ENCODE assay signal across 12 mouse cellular contexts in the genomic region with DNA sequence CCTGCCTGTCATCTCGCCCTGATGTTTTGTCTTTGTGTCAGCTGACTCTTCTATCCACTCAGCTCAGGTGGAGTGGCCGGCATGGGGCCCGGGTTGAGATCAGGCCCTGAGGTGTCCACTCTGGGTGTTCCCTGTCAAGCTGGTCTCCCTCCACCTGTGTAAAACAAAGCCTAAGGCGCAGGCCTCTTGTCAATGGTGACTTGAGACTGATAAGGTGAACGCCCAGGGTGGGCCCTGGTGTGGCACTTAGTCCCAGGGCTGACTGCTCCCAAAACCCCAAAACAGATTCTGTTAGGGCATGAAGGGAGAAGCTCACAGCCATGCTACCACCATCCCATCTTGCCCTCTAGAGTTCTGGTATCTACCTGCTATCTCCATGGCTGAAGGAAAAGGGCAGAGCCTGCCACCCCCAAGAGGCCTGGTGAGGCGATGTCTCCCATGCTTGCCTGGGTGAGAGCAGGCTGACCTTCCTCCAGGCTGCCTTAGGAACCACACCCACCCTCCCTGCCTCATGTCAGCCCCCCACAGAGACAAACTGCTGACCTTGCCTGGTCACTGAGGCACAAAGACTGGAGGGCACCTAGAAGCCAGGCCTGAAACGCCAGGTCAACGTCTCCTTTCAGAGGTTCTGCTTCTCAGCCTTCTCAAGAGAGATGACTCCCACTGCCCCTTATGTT. TPM values are rescaled to one million over a fixed set of nuclear protein-coding genes. Genes with fewer than 3 reads are reported as not detected.
DNase-seq lines count a peak whose midpoint lies in the region; ATAC-seq and TF ChIP-seq lines count a peak whose summit lies in the region.
"Had no signal": no experiment of that assay in that cellular context is flagged by ENCODE, and none has a peak within 500 bp of the region (broad histone marks: within the 10 kb centered on the region; RNA-seq: fewer than 3 reads in every experiment).

No protein-coding gene starts in this region.

- H3K27me3 ChIP-seq in erythroblast, embryonic 14.5 days (ENCODE audit: control insufficient read depth): no peaks in the 10 kb centered on the region
- H3K27me3 ChIP-seq in hindbrain, embryonic 10.5 days (ENCODE audit: insufficient read depth, poor library complexity, severe bottlenecking): no peaks in the 10 kb centered on the region
- H3K27me3 ChIP-seq in hindbrain, postnatal 0 days (ENCODE audit: insufficient read depth, low read length): no peaks in the 10 kb centered on the region
- no peaks in the 10 kb centered on the region for H3K27me3 ChIP-seq in liver, embryonic 13.5 days
- H3K27me3 ChIP-seq: neural tube, embryonic 12.5 days had no signal

- H3K4me2 ChIP-seq in hindbrain, postnatal 0 days (ENCODE audit: low read depth, low read length): no peak overlapping the region
- peak overlapping the region; percentile 38 for H3K4me2 ChIP-seq in liver, embryonic 13.5 days
- H3K4me2 ChIP-seq: neural tube, embryonic 12.5 days had no signal

- 82% methylated on average over 8 of the region's 8 CpGs for WGBS in hindbrain, embryonic 10.5 days
- 83% methylated on average over 8 of the region's 8 CpGs for WGBS in hindbrain, postnatal 0 days
- 39% methylated on average over 8 of the region's 8 CpGs for WGBS in liver, embryonic 13.5 days (ENCODE audit: insufficient replicate concordance)

- peak overlapping the region; percentile 6 for H3K4me3 ChIP-seq in erythroblast, embryonic 14.5 days (replicated peaks)
- no peak overlapping the region for H3K4me3 ChIP-seq in hindbrain, embryonic 10.5 days
- H3K4me3 ChIP-seq in hindbrain, postnatal 0 days (ENCODE audit: low read length): no peak overlapping the region
- no peak overlapping the region for H3K4me3 ChIP-seq in brown adipose tissue, adult 24 weeks (ENCODE audit: insufficient read depth, low read depth, low read length)
- H3K4me3 ChIP-seq in liver, embryonic 13.5 days (replicated peaks): no peak overlapping the region
- H3K4me3 ChIP-seq: neural tube, embryonic 12.5 days had no signal

- TF ChIP-seq CTCF in hindbrain, postnatal 0 days (IDR thresholded peaks at IDR 0.05; ENCODE audit: low read depth): no peak

- ATAC-seq in erythroblast, adult 5-6 weeks (replicated peaks; ENCODE audit: low FRiP score, poor library complexity, severe bottlenecking): no peak
- ATAC-seq in hindbrain, postnatal 0 days: no peak
- ATAC-seq in liver, embryonic 13.5 days (ENCODE audit: low read depth): peak; percentile 86
- no peak for ATAC-seq in cerebellum, adult (ENCODE audit: insufficient number of reproducible peaks, low FRiP score, low TSS enrichment)

- no peaks in the 10 kb centered on the region for H3K9me3 ChIP-seq in erythroblast, embryonic 14.5 days (ENCODE audit: control insufficient read depth, low read length)
- H3K9me3 ChIP-seq in hindbrain, embryonic 10.5 days: no peaks in the 10 kb centered on the region
- H3K9me3 ChIP-seq in hindbrain, postnatal 0 days (ENCODE audit: low read length): no peaks in the 10 kb centered on the region
- H3K9me3 ChIP-seq in liver, embryonic 13.5 days (replicated peaks): no peaks in the 10 kb centered on the region
- H3K9me3 ChIP-seq: neural tube, embryonic 12.5 days had no signal

- H3K36me3 ChIP-seq in erythroblast, embryonic 14.5 days (ENCODE audit: control insufficient read depth): no peaks in the 10 kb centered on the region
- H3K36me3 ChIP-seq in hindbrain, embryonic 10.5 days: no peaks in the 10 kb centered on the region
- H3K36me3 ChIP-seq in hindbrain, postnatal 0 days (ENCODE audit: insufficient read depth, low read length): no peaks in the 10 kb centered on the region
- H3K36me3 ChIP-seq in liver, embryonic 13.5 days: no peaks in the 10 kb centered on the region
- H3K36me3 ChIP-seq: neural tube, embryonic 12.5 days had no signal

- H3K4me1 ChIP-seq in erythroblast, embryonic 14.5 days (ENCODE audit: control insufficient read depth): peaks cover 48% of the 10 kb centered on the region
- H3K4me1 ChIP-seq in hindbrain, embryonic 10.5 days (replicated peaks): peaks cover 39% of the 10 kb centered on the region
- no peaks in the 10 kb centered on the region for H3K4me1 ChIP-seq in hindbrain, postnatal 0 days (ENCODE audit: insufficient read depth, low read length)
- peaks cover 34% of the 10 kb centered on the region for H3K4me1 ChIP-seq in brown adipose tissue, adult 24 weeks (ENCODE audit: control insufficient read depth, insufficient read depth, insufficient read length, low read length)
- H3K4me1 ChIP-seq in liver, embryonic 13.5 days (replicated peaks): peaks cover 62% of the 10 kb centered on the region

- H3K27ac ChIP-seq in hindbrain, embryonic 10.5 days: peak overlapping the region; percentile 80
- no peak overlapping the region for H3K27ac ChIP-seq in hindbrain, postnatal 0 days
- H3K27ac ChIP-seq in brown adipose tissue, adult 24 weeks (replicated peaks; ENCODE audit: low read depth, low read length): peak overlapping the region; percentile 90
- peak overlapping the region; percentile 81 for H3K27ac ChIP-seq in liver, embryonic 13.5 days
- H3K27ac ChIP-seq: neural tube, embryonic 12.5 days had no signal

- no peak for DNase-seq in hindbrain, embryonic 10.5 days (ENCODE audit: low spot score)
- no peak for DNase-seq in hindbrain, postnatal 0 days (ENCODE audit: low spot score)
- peak; percentile 35 for DNase-seq in liver, embryonic 13.5 days
- no peak for DNase-seq in gastrocnemius, postnatal 25 days
- DNase-seq: adrenal gland, adult 2 months; cerebellum, postnatal 36 days; midbrain, embryonic 14.5 days had no signal

- H3K9ac ChIP-seq in hindbrain, postnatal 0 days (replicated peaks; ENCODE audit: low read length): no peak overlapping the region
- peak overlapping the region; percentile 49 for H3K9ac ChIP-seq in liver, embryonic 13.5 days
- H3K9ac ChIP-seq: neural tube, embryonic 12.5 days had no signal

RNA-seq across cellular contexts. Expression of a gene that starts 1.5 kb away (rescaled TPM):
- polyA plus RNA-seq in erythroblast, embryonic 14.5 days (2012): 0.60 and 0.69 TPM in 2 replicates
- 4.0 and 6.7 TPM in 2 replicates for total RNA-seq in erythroblast, adult 5-6 weeks (2015; ENCODE audit: low replicate concordance)
- 1.5 and 3.2 TPM in 2 replicates for total RNA-seq in erythroblast, adult 5-6 weeks (2017; ENCODE audit: low replicate concordance)
- 28.8 and 35.8 TPM in 2 replicates for polyA plus RNA-seq in hindbrain, embryonic 10.5 days (2016; fragmentation: Nextera tagmentation; extraction: Ambion mirVana)
- total RNA-seq in hindbrain, postnatal 0 days (2014; rRNA removed): 23.7 and 24.1 TPM in 2 replicates
- 23.7 and 23.8 TPM in 2 replicates for polyA plus RNA-seq in hindbrain, postnatal 0 days (2015; fragmentation: Nextera tagmentation; extraction: Ambion mirVana)
- polyA plus RNA-seq in brown adipose tissue, adult 24 weeks (2012; ENCODE audit: insufficient read depth, insufficient read length, missing spikeins): 22.4 and 28.7 TPM in 2 replicates
- polyA plus RNA-seq in liver, embryonic 13.5 days (2015; fragmentation: Nextera tagmentation; extraction: Ambion mirVana): 20.6 and 23.4 TPM in 2 replicates
- 10 to 100 TPM; 28.0 to 30.7 TPM for total RNA-seq in gastrocnemius, postnatal 25 days (2021)

RNA-seq across cellular contexts. Expression of a gene that starts 23.4 kb away (rescaled TPM):
- 0.08 TPM in 1 of 2 replicates, not detected in the other for polyA plus RNA-seq in erythroblast, embryonic 14.5 days (2012)
- not detected in 2 replicates for total RNA-seq in erythroblast, adult 5-6 weeks (2015; ENCODE audit: low replicate concordance)
- not detected in 2 replicates for total RNA-seq in erythroblast, adult 5-6 weeks (2017; ENCODE audit: low replicate concordance)
- 26.9 and 37.6 TPM in 2 replicates for polyA plus RNA-seq in hindbrain, embryonic 10.5 days (2016; fragmentation: Nextera tagmentation; extraction: Ambion mirVana)
- total RNA-seq in hindbrain, postnatal 0 days (2014; rRNA removed): 89.8 and 92.2 TPM in 2 replicates
- 103 and 106 TPM in 2 replicates for polyA plus RNA-seq in hindbrain, postnatal 0 days (2015; fragmentation: Nextera tagmentation; extraction: Ambion mirVana)
- polyA plus RNA-seq in brown adipose tissue, adult 24 weeks (2012; ENCODE audit: insufficient read depth, insufficient read length, missing spikeins): 87.5 and 109 TPM in 2 replicates
- 2.2 and 2.3 TPM in 2 replicates for polyA plus RNA-seq in liver, embryonic 13.5 days (2015; fragmentation: Nextera tagmentation; extraction: Ambion mirVana)
- 1,000 to 10,000 TPM; 1,680 to 2,125 TPM for total RNA-seq in gastrocnemius, postnatal 25 days (2021)

RNA-seq across cellular contexts. Expression of a gene that starts 45.4 kb away (rescaled TPM):
- polyA plus RNA-seq in erythroblast, embryonic 14.5 days (2012): 0.52 and 0.89 TPM in 2 replicates
- 0.77 and 3.3 TPM in 2 replicates for total RNA-seq in erythroblast, adult 5-6 weeks (2015; ENCODE audit: low replicate concordance)
- 2.1 and 2.5 TPM in 2 replicates for total RNA-seq in erythroblast, adult 5-6 weeks (2017; ENCODE audit: low replicate concordance)
- polyA plus RNA-seq in hindbrain, embryonic 10.5 days (2016; fragmentation: Nextera tagmentation; extraction: Ambion mirVana): 12.7 and 14.1 TPM in 2 replicates
- 87.0 and 114 TPM in 2 replicates for total RNA-seq in hindbrain, postnatal 0 days (2014; rRNA removed)
- 39.5 and 40.9 TPM in 2 replicates for polyA plus RNA-seq in hindbrain, postnatal 0 days (2015; fragmentation: Nextera tagmentation; extraction: Ambion mirVana)
- 79.5 and 87.3 TPM in 2 replicates for polyA plus RNA-seq in brown adipose tissue, adult 24 weeks (2012; ENCODE audit: insufficient read depth, insufficient read length, missing spikeins)
- polyA plus RNA-seq in liver, embryonic 13.5 days (2015; fragmentation: Nextera tagmentation; extraction: Ambion mirVana): 10.0 and 12.8 TPM in 2 replicates
- 10 to 100 TPM; 37.3 to 42.6 TPM for total RNA-seq in gastrocnemius, postnatal 25 days (2021)

RNA-seq across cellular contexts. Expression of a gene that starts 58.0 kb away (rescaled TPM):
- polyA plus RNA-seq in erythroblast, embryonic 14.5 days (2012): 0.21 and 0.30 TPM in 2 replicates
- 8.8 and 9.4 TPM in 2 replicates for total RNA-seq in erythroblast, adult 5-6 weeks (2015; ENCODE audit: low replicate concordance)
- 3.8 and 4.9 TPM in 2 replicates for total RNA-seq in erythroblast, adult 5-6 weeks (2017; ENCODE audit: low replicate concordance)
- polyA plus RNA-seq in hindbrain, embryonic 10.5 days (2016; fragmentation: Nextera tagmentation; extraction: Ambion mirVana): 19.8 and 21.0 TPM in 2 replicates
- 66.9 and 75.7 TPM in 2 replicates for total RNA-seq in hindbrain, postnatal 0 days (2014; rRNA removed)
- 45.6 and 47.5 TPM in 2 replicates for polyA plus RNA-seq in hindbrain, postnatal 0 days (2015; fragmentation: Nextera tagmentation; extraction: Ambion mirVana)
- polyA plus RNA-seq in brown adipose tissue, adult 24 weeks (2012; ENCODE audit: insufficient read depth, insufficient read length, missing spikeins): 2.4 and 3.0 TPM in 2 replicates
- polyA plus RNA-seq in liver, embryonic 13.5 days (2015; fragmentation: Nextera tagmentation; extraction: Ambion mirVana): 13.5 and 14.1 TPM in 2 replicates
- total RNA-seq in gastrocnemius, postnatal 25 days (2021): 10 to 100 TPM; 24.6 to 29.2 TPM

RNA-seq across cellular contexts. Expression of a gene that starts 59.0 kb away (rescaled TPM):
- 1.0 and 1.2 TPM in 2 replicates for polyA plus RNA-seq in erythroblast, embryonic 14.5 days (2012)
- total RNA-seq in erythroblast, adult 5-6 weeks (2015; ENCODE audit: low replicate concordance): 1.3 and 4.0 TPM in 2 replicates
- total RNA-seq in erythroblast, adult 5-6 weeks (2017; ENCODE audit: low replicate concordance): 2.1 and 6.6 TPM in 2 replicates
- polyA plus RNA-seq in hindbrain, embryonic 10.5 days (2016; fragmentation: Nextera tagmentation; extraction: Ambion mirVana): 25.9 and 29.5 TPM in 2 replicates
- 23.1 and 32.6 TPM in 2 replicates for total RNA-seq in hindbrain, postnatal 0 days (2014; rRNA removed)
- polyA plus RNA-seq in hindbrain, postnatal 0 days (2015; fragmentation: Nextera tagmentation; extraction: Ambion mirVana): 22.8 and 23.4 TPM in 2 replicates
- polyA plus RNA-seq in brown adipose tissue, adult 24 weeks (2012; ENCODE audit: insufficient read depth, insufficient read length, missing spikeins): 2.8 and 2.9 TPM in 2 replicates
- polyA plus RNA-seq in liver, embryonic 13.5 days (2015; fragmentation: Nextera tagmentation; extraction: Ambion mirVana): 31.1 and 32.9 TPM in 2 replicates
- total RNA-seq in gastrocnemius, postnatal 25 days (2021): 1 to 10 TPM; 3.9 to 4.7 TPM

Comparison
In these comparisons a context has a peak if more than half of its experiments do, and no peak if none do; other contexts are left out.
1. RNA of a gene that starts 1.5 kb away (polyA plus RNA-seq): 28.8 to 35.8 TPM in hindbrain, embryonic 10.5 days, 23.7 to 23.8 TPM in hindbrain, postnatal 0 days, 22.4 to 28.7 TPM in brown adipose tissue, adult 24 weeks and 20.6 to 23.4 TPM in liver, embryonic 13.5 days; 0.60 to 0.69 TPM in erythroblast, embryonic 14.5 days; every median in the first group is over 10 times any median in the second.